Mouse (Mus musculus) cerebellum, adult (tissue): ENCODE measurements at regions not wholly inside any gene's neighbourhood (a gene's known extent, or its start where the extent isn't known, plus 50 kb on each side); places are given as distances from the start of the nearest gene placed in this dataset.

Experiments used
- ATAC-seq: cut with Nextera tagmentation; 2 replicates; pipeline ENCODE4 v1.9.2; 2017; ENCODE audit warnings: mild to moderate bottlenecking, moderate library complexity, mixed read lengths; ENCODE audit not compliant: insufficient number of reproducible peaks, low FRiP score, low TSS enrichment

DNA sequence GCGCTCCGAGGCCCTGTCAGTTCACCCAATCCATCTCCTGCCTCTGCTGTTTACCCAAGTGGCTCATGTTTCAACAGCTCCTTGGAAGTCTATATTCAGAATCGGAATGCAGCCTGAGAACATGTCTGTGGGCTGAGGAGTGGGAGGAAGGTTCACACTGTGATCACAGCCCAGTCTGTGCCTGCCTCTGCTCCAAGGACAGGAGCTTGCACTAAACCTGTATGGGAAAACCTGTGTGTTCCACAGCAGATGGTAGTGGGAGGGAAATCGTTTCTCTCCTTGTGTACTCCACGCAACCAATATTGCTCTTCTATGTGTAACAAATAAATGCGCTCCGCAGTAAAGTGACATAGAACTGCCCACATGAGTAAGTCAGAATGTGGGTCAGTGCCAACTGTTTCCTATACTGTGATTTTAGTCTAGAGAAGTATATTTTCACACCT lies 514.0 kb upstream of the Epha7 start:
- ATAC-seq, result no peak

DNA sequence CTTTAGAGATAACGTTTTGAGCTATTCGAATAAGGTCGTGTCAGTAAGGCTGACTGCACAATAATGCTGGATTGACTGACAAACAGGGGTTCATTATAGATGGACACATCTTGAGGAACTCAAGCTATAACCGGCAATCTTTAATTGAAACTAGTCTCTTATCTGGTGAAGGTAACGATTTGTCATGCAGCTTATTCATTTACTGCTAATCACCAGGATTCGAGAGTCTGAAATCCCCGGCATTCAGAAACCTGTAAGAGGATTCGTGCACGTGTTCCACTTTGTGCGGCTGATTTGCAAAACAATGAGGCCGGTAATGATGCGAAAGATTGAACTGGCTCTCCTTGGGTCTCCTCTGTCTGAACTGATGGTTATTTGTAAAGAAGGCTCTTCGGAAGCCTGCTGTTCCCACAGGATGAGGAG lies 512.9 kb upstream of the Epha7 start:
- ATAC-seq, result no peak

DNA sequence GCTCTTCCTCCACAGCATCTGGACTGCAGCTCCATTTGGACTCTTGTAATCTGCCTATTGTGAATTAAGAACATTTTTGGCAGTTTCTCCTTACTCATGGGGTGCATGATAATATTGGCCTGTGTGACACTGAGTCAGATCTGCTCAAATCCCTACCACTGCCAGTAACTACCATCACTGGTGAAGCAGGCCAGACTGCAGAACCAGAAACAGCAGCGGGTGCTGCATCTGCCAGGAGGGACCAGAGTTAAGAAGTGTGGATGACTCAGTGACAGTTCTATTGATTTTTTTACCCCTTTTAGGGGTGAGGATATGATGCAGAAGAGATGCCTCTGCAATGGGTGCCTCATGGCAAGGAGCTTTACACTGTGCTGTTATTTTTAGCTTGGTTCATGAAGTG lies 511.2 kb upstream of the Epha7 start:
- no peak; the same call in 1 of the 2 replicates for ATAC-seq

DNA sequence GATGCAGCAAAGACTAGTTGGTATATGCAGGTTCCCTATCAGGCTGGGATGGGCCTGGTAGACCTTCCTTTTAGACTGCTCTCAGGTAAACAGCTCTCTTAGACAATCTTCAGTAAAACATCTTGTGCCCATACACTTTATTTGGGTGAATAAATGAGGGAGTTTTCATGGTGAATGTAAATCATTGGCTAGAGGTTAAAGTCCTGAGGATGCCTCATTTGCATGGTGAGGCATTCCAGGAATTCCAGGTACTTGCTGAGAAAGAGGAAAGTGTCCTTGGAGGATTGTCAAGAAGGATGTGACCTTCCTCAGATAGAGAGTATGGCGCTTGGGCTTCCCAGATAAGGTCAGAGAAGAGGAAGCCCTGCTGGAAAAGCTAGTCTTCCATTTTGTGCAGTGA lies 481.9 kb upstream of the Epha7 start:
- ATAC-seq, result no peak

DNA sequence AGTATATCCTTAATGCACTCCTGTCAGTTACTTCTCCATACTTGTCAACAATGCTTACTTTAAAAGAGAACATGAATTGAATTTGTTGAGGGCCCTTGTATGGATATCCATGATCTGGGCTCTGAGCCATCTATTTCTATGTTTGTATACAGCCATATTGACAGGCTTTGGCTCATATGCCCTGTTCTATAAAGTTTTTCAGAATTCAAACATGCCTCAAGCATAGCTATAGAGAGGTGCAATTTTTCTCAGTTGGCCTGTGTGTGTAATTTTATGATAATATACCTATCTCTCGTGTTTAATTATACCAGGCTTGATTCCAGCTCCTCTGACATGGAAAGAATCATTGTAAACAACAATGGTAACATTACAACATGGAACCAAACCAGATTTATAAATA lies 448.4 kb upstream of the Epha7 start:
- ATAC-seq, result no peak

DNA sequence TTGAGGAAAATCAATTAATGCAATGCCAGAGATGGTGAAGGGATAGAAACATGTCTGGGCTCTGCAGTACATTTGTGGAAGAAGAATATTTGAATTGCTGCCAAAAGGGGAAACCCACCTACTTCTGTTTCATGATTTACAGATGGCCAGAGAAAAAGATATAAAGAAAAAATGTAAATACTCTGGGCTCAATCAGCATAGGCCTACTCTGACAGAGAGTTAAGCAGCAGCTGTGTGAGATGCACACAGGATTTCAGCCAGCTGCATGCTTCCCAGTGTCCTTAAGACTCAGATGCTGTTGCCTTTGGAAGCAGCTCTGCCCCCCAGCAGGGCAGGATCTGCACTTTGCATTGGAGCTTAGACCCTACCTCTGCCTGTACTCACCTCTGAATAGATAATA lies 435.8 kb upstream of the Epha7 start:
- no peak for ATAC-seq

DNA sequence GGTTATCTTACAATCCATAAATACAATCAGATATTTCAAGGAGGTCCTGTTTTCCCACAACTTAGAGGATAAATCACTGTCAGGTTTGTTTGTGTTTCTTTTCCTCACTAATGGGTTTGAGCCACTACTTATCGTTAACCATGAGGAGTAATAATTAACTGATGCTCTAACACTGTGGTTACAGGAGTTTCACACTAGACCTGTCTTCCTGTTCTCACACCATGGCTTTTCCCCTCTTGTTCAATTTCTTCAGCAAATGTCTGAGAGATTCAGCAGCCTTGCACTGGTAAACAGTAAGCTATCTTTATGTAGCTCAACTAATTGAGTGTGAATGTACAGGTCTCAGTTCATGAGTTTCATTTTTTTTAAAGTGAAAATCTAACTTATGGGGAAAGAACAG lies 434.3 kb upstream of the Epha7 start:
- no peak for ATAC-seq

DNA sequence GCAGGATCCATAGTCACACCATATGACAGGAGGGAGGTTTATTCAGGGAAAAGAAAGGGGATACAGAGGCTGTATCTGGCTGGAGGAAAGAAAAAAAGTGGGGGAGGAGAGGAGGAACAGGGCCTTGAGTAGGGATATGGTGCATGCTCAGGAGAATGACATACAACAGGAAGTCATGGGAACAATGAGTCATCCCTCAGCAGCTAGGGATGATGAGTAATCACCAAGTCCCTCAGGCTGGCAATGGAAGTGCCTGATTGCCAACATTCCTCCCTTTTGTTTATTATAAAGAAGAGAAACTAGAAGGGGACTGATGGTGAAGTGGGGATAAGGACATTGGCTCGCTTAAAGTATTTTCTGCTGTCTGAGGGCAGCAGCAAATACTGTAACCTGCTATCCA lies 388.6 kb upstream of the Epha7 start:
- no peak for ATAC-seq

DNA sequence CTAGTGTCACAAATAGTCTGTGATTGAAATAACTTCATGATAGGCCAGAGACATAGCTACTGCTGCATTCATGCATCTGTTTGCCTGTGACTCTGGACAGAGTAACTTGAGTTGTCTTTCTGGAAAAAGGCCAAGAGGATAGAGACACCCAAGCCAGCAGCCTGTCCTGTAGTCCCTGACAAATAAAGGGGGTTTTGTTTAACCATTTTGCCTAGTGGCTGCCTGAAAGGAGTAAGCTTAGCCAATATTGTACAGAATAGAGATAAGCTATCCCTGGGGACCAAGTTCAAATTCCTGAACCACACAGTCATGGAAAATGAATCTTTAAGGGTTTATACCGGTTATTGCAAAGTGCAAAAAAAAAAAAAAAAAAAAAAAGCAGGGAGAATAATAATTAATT lies 372.8 kb upstream of the Epha7 start:
- ATAC-seq, result no peak

DNA sequence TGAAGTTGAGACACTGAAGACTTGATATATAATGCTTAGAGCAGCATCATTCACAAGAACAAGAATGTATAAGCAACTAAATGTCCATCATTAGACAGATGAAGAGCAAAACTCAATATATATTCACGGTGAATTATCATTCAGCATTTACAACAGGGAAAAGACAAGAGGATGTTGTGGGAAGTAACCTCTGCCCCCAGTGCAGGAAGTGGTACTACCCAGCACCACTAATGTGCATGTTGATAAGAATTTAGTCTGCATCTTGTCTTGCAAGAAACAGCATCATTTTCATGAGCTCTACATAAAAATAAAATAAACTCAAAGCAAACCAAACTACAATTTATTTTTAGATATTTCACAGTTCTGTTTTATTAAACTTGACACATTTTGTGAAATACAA lies 359.8 kb upstream of the Epha7 start:
- ATAC-seq, result no peak

DNA sequence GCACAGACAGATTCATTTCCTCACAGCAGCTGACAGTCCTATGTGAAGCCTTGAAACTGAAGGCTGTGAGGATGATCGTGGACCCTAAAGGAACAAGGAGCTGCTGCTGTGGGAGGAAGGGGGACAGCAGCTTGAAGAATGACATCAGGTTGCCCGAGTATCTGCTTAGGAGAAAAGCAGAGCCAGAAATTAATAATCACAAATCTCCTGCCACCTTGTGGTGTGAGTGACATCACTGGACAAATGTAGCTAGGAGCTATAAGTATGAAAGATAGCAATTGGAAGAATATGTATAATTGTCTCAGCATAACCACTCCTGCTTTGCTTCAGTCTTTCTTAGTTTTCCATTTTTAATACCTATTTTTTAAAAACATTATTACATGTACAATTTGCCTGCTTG lies 356.6 kb upstream of the Epha7 start:
- peak; percentile 61; the same call in 1 of the 2 replicates for ATAC-seq
